Mouse (Mus musculus) bone marrow macrophage, adult 2 months (primary cell): ENCODE data around the gene St7. TPM values are rescaled to one million over a fixed set of nuclear protein-coding genes. Genes with fewer than 3 reads are reported as not detected.

Source experiments
- H3K27ac ChIP-seq: 2 replicates; pipeline ENCODE4 v1.5.1; 2012; ENCODE audit warnings: low read depth, low read length; ENCODE audit not compliant: insufficient read depth
- H3K4me1 ChIP-seq: 2 replicates; pipeline ENCODE4 v1.6.1; 2012; ENCODE audit warnings: low read length; ENCODE audit not compliant: control insufficient read depth, insufficient read depth
- H3K4me3 ChIP-seq: 2 replicates; pipeline ENCODE4 v1.5.1; 2012; ENCODE audit warnings: mild to moderate bottlenecking, low read length, moderate library complexity; ENCODE audit not compliant: insufficient read depth
- CTCF ChIP-seq: IDR thresholded peaks from 2 replicates; pipeline ENCODE4 v1.5.1; 2012; ENCODE audit warnings: low read depth, mild to moderate bottlenecking, low read length, moderate library complexity
- POLR2A ChIP-seq: IDR thresholded peaks from 2 replicates; pipeline ENCODE4 v1.6.1; 2012; ENCODE audit warnings: mild to moderate bottlenecking, low read depth, low read length, borderline replicate concordance
- polyA plus RNA-seq: library from polyadenylated mRNA; stranded (reverse); fragments of >200 nt; gene quantifications from 2 replicates; pipeline ENCODE4 v1.2.4, GENCODE M21; 2012; ENCODE audit not compliant: missing spikeins, insufficient read depth, insufficient read length

The St7 gene
- polyA plus RNA-seq, 1 experiment = 5.3 TPM

DNA sequence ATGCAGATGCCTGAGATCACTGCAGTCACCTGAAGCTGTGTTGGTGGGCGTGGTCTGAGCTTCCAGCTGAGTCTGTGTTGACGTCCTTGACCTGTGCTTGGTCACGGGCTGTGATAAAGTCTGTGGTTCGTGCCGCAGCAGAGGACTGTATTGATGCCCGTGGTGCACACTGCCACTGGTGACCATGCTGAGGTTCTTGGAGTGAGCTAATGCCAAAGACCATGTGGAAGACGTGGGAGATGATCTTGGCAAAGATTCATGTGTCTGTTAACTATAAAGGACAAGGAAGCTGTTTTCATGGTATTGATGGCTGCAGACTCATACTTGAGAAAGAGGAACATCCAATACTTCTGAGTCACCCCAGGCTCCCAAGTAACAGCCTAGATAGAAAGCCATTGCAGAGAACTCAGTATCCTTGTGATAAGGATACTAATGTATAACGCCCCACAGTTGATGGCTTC, 41.2 kb downstream of the St7 start:
- TF ChIP-seq POLR2A = no peak
- no peak for TF ChIP-seq CTCF
- H3K4me3 ChIP-seq = no peak overlapping the region
- peak overlapping the region; percentile 2; the same call in 1 of the 2 replicates for H3K27ac ChIP-seq
- peaks cover 43% of the 10 kb centered on the region for H3K4me1 ChIP-seq

DNA sequence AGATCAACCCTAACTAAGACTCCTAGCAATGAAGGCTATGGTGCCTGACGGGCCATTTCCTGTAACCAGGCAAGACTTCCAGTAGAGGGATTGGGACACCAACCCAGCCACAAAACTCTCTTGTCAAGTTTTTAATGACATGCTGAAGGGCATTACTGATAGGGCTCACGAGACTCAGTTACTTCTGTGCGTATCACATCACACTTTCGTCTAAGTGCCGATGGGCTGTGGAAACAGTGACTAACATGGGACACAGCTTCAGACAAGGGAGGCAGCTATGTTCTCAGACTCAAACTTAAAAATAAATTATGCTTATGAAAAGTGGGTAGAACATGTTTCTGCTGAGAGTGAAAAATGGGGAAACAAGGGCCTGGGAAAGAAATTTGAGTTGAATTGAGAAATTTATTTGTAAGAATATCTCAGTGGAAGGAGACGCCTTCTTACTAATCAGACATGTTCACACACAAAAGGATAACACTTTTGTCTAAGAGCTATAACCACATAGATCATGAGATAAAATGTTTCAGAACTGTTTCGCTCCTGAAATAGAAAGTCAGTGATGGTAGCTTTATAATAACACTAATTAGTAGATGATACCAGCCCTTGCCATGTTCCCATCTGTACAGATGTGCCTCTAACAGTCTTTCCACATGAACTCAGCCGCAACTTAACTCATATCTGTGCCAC, 44.7 kb downstream of the St7 start:
- H3K4me1 ChIP-seq = peaks cover 44% of the 10 kb centered on the region
- H3K27ac ChIP-seq = no peak overlapping the region
- TF ChIP-seq POLR2A = no peak
- no peak for TF ChIP-seq CTCF
- H3K4me3 ChIP-seq = no peak overlapping the region

GRCm38 (mm10) chr6:17740128-17740527, 47.4 kb downstream of the St7 start:
- no peak for TF ChIP-seq CTCF
- no peak for TF ChIP-seq POLR2A
- peaks cover 26% of the 10 kb centered on the region for H3K4me1 ChIP-seq

GRCm38 (mm10) chr6:17741639-17742038, 48.9 kb downstream of the St7 start:
- TF ChIP-seq POLR2A (no peak), CTCF (no peak)
- Histone ChIP-seq H3K4me1 (peaks cover 19% of the 10 kb centered on the region), H3K27ac (no peak overlapping the region), H3K4me3 (no peak overlapping the region)

More at GRCm38 (mm10) chr6:17740128-17740527, 47.4 kb downstream of the St7 start:
- Histone ChIP-seq H3K4me3 (no peak overlapping the region), H3K27ac (no peak overlapping the region)

DNA sequence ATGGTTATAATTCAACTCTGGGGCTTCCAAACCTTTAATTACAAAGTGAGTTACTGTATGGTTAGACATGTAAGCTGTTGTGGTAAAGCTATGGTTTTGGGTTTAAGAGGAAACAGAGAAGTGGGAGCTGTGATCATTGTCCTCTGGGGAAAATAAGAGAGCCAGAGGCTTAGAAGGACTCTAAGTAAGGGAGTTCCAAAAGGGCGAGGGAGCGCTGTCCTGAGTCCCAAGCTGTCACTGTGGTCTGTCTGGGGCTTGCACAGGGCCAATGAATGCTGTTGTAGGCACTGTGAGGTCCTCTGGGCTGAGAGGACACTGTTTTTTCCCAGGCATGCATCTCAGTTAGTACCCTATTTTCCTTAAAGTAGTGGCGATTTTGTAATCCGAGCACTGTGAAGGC, 49.5 kb downstream of the St7 start:
- Histone ChIP-seq H3K4me3 (no peak overlapping the region), H3K4me1 (peaks cover 14% of the 10 kb centered on the region), H3K27ac (no peak overlapping the region)
- no peak for TF ChIP-seq CTCF
- TF ChIP-seq POLR2A = no peak

GRCm38 (mm10) chr6:17743325-17743724, 50.6 kb downstream of the St7 start:
- Histone ChIP-seq H3K4me1 (peaks cover 16% of the 10 kb centered on the region), H3K27ac (no peak overlapping the region), H3K4me3 (no peak overlapping the region)
- TF ChIP-seq CTCF = no peak
- no peak for TF ChIP-seq POLR2A

DNA sequence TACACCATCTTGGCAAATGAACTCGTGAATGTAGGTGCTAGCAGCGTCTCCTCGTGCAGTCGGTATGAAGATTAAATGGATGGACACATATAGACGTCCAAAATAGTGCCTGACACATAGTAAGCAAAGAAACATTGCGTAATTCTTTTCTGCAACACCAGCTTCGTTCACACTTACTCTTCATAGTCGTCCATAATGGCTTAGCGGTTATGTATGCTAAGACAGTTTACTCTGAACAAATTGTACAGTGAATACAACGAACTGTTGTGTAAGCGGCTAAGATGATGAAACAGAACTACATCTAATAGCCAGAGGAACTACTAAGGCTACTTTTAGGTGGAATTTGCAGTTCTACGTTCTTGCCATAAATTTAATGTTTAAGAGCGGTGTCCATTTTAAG, 55.0 kb downstream of the St7 start:
- H3K27ac ChIP-seq = no peak overlapping the region
- H3K4me1 ChIP-seq = peaks cover 20% of the 10 kb centered on the region
- H3K4me3 ChIP-seq = no peak overlapping the region
- no peak for TF ChIP-seq CTCF
- TF ChIP-seq POLR2A = no peak

- peak overlapping the region; percentile 70 for H3K27ac ChIP-seq
- no peak for TF ChIP-seq POLR2A
- TF ChIP-seq CTCF = no peak
- H3K4me1 ChIP-seq = peaks cover 22% of the 10 kb centered on the region
- peak overlapping the region; percentile 76 for H3K4me3 ChIP-seq
These were observed 56.3 kb downstream of the St7 start for GRCm38 (mm10) chr6:17748866-17749582.

GRCm38 (mm10) chr6:17749596-17749995, 56.9 kb downstream of the St7 start:
- H3K4me3 ChIP-seq = peak overlapping the region; percentile 76
- H3K27ac ChIP-seq = peak overlapping the region; percentile 70
- H3K4me1 ChIP-seq = peaks cover 25% of the 10 kb centered on the region
- no peak for TF ChIP-seq POLR2A
- TF ChIP-seq CTCF = no peak
